Mouse (Mus musculus): ENCODE measurements around the gene Commd1. TPM values are rescaled to one million over a fixed set of nuclear protein-coding genes. Genes with fewer than 3 reads are reported as not detected.
A peak's percentile ranks its signal among the peaks of the same experiment; 100 is the strongest.

Commd1 gene
- total RNA-seq, 2 experiments from 2014 or later: 110 to 113 TPM

DNA sequence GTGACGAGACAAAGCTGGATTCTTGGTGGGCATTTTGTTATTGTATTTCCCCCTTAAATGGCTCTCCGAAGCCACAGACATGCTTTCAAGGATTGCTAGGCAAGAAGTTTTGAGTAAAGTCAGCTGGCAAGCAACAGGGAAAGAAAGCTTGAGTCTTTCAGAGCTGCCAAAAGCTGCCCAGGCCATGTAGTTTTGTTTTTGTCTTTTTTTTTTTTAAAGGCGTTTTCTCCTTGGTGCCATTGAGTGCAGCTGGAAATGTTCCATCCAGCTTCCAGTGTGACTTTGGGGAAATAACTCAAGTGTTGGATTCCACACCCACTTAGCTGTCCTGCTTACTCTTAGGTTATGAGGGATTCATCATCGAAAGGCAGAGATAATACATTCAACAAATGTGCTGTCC is 120.9 kb downstream of the Commd1 start:
- no peak for DNase-seq (ENCODE audit: low spot score in 2 of 2)

DNA sequence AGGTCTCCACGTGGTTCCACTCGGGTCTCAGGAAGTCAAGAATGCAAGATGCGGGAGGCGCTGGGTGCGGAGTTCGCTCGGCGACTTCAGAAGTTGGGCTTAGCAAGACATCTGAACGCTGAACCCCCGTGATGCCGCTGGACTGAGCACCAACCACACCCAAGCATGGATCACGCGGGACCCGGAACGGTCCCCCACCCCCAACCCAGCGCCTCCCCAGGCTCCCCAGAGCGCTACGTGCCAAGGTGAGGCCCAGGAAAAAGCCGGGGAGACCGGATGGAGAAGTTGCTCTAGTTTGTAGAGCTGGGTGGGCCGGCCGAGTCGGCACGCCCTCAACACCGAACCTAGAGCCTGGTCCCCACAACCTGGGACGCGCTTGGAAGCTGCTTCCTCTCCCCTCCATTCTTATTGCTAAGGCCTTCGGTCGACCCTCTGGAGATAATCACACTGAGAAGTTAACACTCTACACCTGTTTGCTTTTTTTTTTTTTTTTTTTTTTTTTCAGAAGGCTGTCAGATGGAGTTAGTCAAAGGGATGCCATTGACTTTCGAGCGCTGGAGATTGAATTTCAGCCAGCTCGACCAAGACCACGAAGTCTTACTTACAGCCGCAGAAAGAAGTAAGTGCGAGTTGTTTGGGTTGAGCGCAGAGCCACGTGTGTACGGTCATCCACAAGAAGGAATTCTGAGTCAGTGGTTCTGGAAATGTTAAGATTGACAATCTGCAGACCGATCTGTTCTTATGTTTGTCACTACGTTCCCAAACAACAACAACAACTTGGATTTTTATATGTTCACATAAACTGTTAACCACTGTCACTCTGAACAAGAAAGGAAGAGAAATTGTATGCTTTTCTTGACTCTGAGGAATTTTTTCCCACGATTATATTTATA is 121.6 kb downstream of the Commd1 start, which contains the start of gene B3gnt2:
B3gnt2 (minus strand) TSS at position 627 of the 893 bp plus-strand sequence.
- no peak for DNase-seq (ENCODE audit: low spot score in 2 of 2)

DNA sequence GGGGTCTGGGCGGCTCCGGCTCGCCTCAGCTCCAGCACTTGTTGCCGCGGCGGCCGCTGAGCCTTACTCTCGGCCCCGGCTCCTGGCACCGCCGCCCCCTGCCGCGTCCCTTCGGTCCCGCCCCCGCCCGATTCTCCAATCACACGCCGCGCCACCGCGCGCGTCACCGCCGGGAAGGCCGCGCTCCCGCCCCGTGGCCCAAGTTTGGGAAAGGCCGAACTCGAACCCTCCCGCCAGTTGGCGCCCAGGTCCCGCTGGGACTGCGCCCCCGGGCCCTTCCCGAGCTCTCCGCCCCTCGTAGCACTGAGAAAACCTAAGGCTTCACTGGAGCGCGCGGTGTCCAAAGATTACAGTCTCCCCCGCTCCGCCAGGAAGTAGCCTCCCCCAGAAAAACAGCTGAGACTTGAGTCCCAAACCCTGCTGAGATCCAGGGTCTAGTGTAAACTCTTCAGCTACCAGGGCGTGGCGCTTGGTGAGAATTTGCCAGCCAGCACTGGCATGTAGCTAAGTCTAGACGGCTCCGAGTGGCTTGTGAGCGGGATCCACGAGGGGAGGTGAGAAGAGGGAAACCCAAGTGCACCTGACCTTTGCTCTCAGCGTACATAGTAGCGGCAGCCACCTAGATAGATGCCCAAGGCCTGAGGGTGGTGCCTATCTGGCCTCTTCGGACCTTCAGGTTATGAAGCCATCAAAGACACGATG is 122.4 kb downstream of the Commd1 start:
- DNase-seq (ENCODE audit: low spot score in 2 of 2): peak; percentile 87 to 88

DNA sequence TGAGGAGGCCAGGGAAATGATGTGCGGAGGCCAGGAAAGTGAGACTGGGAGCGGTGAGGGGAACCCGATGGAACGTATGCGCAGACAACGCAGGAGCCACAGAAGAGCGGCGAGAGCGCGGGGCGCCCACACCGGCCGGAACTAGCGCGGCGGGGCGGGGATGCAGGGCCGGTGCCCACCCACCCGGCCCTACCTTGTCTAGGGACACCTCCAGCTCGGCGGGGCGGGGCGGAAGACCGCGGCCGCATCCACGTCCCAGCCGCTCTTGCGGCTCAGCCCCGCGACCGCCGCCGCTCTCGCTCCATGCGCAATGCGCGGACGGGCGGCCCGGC is 122.9 kb downstream of the Commd1 start:
- peak in 1 of 2 experiments; percentile 40 for DNase-seq (ENCODE audit: low spot score in 2 of 2)

DNA sequence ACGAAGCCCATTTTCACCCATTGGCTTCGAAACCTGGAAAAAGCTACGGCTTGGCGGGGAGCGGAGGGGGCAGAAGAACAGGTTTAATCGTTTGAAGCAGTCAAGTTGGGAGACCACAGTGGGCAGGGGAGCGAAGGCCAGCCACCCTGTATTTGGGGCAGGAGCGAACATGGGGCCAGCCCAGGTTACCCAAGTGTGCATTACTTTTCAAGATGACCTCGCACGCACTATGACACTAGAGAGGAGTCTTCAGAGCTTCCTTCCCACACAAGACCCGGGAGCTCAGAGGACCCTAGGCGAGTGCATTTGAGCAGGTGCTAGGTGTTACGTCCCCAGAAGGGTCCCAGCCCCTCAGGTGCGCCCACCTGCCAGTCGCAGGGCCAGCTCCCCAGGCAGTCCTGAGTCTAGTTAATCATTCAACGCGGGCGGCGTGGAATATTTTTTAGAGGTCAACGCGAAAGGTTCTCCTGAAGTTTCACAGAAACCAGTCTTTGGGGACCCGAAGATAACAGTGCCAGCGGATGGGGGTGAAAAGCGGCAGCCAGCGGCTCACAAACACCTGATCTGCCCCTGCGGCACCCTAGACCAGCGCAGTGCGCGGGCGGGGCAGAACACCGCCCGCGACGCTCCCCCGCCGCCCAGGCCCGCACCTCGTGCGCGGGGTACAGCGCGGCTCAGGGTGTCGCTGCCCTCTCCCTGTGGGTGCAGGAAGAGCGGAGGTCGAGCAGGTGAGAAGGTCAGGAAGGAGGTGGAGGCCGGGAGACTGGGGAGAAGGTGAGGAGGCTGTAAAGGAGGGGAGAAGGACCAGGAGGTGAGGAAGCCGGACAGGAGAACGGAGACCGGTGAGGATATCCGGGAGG is 123.5 kb downstream of the Commd1 start:
- DNase-seq (ENCODE audit: low spot score in 2 of 2): no peak

DNA sequence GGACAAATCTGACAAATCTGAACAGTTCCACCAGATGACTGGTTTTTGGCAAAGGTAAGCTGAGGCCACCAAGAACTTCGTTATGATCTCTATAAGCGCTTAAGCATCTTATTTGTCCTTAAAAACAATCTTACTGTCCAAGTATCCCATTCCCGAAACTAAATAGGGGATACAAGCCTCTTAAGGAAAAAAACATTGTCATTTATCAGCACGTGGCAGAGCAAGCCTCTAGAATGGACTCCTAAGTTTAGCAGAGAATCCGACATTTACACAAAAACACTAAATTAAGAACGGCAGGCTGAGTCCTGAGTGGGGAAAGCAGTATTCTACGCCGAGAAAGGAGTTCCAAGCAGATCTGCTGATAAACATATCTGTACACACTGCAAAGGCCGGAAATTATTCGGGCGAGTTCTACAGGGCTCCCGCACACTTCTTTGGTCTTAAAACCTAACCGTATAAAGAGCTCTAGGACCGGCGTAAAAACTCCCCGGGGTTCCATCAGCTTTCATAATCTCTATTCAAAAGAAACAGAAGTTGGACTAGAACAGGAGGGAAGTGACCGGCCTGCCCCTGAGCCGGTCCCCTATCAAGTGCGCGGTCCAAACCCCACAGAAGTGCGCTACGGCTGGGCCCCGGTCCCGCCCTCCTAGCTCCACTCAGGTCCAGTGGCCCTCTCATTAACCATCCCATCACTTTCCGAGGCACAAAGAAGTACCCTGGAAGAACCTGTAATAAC is 124.3 kb downstream of the Commd1 start:
- no peak for DNase-seq (ENCODE audit: low spot score in 2 of 2)

DNA sequence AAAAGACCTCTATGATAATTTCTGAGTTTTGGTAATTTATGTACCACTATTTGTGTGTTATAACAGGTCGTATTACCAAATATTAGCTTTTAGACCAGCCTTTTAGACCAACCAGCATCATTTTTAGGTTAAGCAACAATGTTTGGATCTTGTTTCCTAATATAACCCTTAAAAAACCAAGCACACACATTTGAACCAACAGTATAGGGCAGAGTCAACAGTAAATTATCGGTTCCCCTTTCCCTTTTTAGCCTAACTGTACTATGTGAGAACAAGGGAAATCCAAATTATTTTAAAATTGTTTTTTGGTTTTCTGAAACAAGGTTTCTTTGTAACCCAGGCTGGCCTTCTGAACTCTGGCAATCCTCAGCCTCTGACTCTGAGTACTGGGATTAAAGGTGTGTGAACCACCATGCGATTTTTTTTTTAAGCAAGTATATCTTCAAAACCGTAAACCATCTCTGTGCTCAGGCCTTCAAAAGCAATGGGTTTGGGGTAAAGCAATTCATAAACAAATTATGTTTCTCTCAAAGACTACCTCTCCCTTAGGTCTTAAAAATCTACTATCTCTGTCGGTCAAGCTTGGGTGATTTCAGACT is 125.0 kb downstream of the Commd1 start:
- DNase-seq (ENCODE audit: low spot score in 2 of 2): no peak

DNA sequence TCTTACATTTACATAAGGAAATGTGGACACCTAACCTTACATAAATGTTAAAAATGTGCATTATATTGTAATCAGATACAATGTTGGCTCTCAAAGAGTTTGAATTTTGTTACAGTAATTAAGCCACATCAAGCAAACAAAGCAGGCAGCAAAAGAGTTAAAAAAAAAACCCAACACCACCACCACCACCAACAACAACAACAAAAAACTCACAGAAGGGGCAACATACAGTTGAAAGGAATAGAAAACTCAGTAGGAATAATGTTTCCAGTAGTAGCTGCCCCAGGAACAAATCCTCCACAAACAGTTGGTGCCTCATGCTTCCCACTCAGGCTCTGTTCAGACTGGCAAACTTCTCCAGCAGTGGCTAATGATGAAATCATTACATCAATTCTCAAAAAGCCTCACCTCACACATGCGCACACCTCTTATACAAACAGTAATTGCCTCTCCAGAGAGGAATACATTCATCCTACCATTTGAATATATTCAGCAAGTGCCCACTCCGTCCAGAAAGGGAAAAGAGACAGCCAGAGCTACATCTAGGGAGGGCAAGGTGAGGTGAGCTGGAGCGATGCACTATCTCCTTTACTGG is 125.7 kb downstream of the Commd1 start:
- no peak for DNase-seq (ENCODE audit: low spot score in 2 of 2)

DNA sequence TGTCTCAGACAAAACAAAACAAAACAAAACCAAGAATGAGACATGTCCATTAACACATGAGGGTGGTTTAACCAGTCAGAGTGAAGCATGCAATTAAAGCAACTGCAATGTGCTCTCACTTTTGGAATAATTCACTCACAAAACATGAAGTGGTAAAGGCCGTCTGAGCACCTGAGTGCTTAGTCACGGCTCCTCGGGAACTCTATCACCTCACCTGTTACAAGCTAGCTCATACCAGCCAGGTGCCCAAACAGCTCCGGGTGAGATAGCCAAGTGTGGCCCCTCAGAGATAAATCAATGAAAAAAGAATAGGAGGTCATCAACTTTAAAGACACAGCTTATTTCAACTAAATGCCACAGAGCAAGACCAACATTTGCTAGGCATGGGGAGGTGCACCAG is 127.6 kb downstream of the Commd1 start:
- DNase-seq (ENCODE audit: low spot score in 2 of 2): no peak

DNA sequence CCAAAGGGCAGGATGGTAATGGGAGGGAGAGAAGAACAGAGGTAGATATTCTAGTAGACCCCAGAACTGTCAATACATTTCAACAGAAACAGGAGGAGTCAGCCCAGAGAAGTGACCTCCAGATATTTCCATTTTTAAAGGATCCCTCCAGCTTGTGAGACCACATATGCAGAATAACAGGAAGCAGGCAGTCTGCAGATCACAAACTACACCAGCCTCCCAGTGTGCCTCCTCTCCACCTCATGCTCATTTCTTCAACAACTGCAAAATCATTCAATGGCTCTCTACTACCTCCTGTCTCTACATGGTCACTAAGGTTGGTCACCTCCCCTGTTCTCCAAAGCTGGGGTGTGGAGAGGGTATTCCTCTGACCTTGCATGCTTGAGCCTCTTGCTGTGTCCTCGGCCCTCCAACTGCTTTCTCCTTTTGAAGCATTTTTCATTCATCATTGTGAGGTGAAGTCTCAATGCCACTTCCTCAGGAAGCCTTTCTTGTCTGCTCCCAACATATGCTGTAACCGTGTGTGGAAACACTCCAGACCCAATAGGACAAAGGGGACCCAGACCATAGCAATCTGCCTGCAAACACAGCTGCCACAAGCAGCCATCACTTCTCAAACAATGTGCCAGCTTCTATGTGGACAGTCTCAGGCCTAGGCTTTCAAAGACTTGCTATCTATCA is 128.6 kb downstream of the Commd1 start:
- no peak for DNase-seq (ENCODE audit: low spot score in 2 of 2)

DNA sequence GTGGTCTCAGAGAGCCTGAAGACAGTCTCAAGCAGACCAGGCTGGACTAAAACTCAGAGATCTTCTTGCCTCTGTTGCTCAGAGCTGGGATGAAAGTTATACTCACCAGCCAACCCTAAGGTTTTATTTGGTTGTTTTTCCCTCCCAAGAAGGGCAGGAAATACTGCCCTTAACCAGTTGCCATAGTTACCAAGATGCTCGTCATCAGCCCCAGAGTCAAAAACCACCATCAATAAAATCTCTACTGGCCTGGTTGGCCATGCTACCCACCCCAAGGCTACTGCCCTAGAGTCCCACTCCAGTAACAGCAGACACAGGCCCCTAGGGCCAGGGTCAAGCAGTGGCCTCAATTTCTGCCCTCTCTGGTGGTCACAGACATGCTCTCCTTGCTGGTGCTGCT is 129.7 kb downstream of the Commd1 start:
- DNase-seq (ENCODE audit: low spot score in 2 of 2): no peak

DNA sequence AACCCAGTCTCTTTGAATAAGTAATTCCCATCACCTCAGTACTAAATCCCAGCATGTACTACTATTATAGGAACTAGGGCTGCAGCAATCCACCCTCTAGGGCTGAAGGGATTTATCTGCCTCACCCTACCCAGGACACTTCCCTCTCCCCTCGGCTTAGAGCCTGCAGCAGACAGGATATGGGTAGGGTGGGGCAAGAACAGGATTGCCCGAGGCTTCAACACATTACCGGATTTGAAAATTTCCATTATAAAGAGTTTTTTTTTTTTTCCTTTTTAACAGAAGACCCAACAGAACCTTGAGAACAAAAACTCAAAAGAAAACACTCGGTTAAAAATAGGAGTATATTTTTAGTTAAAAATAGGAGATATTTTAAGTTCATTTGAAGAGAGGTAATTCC is 130.8 kb downstream of the Commd1 start:
- no peak for DNase-seq (ENCODE audit: low spot score in 2 of 2)

DNA sequence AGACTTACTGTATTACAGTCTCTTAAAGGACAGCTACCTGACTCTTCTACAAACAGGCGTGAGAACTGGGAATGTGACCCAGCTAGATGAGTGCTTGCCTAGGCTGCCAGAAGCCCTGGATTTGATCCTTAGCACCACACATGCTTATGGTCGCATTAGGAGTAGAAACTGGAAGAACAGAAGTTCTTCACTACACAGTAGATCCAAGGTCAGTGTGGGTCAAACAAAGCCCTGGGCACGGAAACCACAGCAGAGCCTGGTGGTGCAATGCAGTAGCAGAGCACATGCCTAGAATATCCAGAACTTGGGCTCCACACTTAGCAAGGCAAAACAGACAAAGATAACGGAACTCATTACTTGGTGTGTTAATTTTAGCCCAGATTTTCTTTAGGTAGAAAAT is 132.1 kb downstream of the Commd1 start:
- no peak for DNase-seq (ENCODE audit: low spot score in 2 of 2)

DNA sequence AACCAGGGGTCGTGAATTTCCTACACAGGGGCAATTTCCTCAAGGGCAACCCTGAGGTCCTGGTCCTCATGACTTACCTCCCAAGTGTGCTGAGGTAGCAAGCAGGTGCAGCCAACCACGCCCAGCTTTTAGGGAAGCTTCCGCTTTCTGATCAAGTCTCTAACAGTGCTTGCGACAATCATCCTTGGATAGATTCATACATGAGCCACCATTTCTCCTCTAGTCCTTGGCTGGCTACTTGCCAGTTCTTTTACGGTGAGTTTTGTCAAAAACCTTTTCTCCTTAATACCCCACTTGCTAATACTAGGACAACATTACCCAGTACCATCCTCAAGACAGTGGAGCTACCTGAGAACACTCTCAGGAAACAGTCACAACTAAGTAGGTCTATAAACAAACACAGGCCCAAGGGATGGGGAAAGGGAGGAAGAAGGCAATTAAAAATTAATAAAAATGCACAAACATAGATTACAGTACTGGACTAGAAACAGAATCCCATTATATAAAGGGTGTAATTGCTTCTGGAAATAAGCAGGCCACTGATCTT is 133.5 kb downstream of the Commd1 start:
- DNase-seq (ENCODE audit: low spot score in 2 of 2): no peak

DNA sequence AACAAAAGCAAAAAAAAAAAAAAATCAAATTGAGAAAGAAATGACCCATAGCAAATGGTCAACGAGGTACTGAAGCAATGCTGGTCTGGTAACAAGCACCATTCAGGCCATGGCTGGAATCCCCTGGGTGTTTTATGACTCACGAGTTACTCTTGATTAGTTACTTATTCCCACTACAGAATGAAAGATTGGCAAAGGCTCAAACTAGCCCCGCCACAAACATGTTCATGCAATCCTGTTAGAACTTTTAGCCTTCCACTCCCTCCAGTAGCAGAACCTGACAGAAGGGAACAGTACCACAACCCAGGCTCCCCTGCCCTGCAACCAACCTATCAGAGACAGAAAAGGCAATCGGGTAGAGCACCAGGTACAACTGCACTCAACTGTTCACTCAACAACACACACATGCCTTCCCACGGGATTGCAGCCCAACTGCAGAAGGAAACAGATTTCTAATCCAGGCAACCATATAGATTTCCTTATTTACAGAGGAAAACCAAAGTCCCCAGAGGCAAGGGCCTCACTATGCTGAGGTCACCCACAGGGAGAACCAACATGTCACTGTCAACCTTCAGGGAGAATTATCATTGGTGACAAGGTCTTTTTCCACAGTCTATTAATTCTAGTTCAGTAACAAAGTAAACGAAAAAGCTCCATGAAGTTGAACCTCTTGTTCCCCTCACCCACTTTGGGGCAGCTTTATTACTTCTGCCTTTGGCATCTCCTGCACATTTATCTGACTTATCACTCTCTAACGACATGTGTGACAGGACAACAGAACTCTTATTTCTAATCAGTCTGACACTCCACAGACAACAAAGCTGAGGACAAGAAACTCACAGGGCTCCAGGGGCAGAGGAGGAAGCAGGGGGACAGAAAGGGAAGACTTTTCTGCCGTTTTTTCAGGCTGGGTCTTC is 134.2 kb downstream of the Commd1 start:
- DNase-seq (ENCODE audit: low spot score in 2 of 2): no peak

DNA sequence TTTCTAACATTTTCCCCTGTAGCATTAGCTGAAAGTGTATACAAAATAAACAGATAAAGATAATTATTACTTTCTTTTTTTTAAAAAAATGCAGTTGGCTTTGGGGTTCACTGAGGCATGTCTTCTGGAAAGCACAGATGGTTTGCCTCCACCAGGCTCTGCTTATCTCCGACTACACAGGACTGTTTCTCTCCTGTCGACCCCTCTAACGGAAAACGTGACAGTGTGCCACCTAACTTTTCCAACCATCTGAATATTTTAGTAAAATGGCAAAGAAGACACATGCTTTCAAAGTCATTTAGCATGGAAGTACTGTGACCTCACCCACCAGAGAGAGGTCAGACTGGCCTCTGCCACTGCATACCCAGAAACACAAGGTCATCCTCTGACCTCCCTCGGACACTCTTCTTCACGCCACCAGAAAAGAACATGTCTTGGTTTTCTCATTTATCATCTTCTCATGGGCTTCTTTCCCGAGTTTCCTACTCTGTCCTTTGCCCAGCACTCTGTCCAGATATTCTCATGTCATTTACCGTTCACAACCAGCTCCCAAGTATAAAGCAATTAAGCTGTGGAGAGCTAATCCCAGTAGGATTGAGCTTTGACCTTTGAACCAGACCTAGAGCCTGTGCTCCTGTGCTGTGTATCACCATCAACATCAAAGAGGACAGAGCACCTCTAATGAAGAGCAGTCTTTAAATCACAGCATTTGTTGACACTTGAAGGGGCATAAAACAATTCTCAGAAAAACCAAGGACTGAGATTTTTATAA is 135.0 kb downstream of the Commd1 start:
- DNase-seq (ENCODE audit: low spot score in 2 of 2): no peak

Measured in adrenal gland, postnatal 4 days (tissue).